Mouse (Mus musculus) frontal cortex, postnatal 10 days (tissue): ENCODE data around the gene RPS10-NUDT3.
"Not testable (repeated sequence)": the region's sequence is repeated elsewhere in the genome, so short reads cannot be mapped to it uniquely, and the experiment has no call there.

Experiments
- DNase-seq, 2 experiments: peaks; one replicate each; pipeline ENCODE4 v3.0.0; 2022; ENCODE audit warnings: low spot score in 2 of 2, mixed read lengths in 1 of 2

RPS10-NUDT3 gene

DNA sequence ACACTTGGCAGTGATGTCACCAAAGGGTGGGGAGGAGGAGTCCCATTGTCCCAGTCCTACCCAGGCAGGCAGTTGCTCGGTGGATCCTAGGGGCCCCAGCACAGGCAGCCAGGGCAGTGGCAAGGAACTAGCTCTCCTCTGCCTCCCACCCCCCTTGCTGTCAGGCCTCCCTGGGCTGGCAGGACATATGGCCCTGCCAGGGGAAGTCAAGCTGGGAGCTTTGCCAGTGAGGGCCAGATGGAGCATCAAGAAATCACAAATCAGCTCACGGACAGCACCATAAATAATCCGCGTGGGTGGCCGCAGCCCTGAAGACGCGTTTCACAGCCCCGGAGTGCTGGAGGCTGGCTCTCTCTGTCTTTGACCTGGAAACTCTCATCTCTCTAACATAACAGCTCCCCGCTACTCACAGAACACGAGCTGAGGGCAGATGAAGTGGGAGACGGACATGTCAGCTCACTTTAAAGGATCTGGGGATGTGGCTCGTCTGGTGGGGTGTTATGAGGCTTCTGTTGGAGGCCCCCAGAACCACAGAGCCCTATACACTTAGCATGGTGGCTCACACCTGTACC lies 7.6 kb upstream of the RPS10-NUDT3 start:
- peak; percentile 75 to 84 for DNase-seq

DNA sequence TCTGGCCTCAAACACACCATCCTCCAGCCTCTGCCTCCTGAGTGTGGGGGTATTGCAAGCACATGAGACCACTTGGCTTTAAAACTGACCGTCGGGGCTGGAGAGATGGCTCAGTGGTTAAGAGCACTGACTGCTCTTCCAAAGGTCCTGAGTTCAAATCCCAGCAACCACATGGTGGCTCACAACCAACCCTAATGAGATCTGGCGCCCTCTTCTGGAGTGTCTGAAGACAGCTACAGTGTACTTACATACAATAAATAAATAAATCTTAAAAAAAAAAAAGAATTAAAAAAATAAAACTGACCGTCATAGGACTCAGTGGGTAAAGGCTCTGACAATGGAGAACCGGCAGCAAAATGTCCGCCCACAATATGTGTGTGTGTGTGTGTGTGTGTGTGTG lies 4.8 kb upstream of the RPS10-NUDT3 start:
- DNase-seq, result not testable (repeated sequence)

DNA sequence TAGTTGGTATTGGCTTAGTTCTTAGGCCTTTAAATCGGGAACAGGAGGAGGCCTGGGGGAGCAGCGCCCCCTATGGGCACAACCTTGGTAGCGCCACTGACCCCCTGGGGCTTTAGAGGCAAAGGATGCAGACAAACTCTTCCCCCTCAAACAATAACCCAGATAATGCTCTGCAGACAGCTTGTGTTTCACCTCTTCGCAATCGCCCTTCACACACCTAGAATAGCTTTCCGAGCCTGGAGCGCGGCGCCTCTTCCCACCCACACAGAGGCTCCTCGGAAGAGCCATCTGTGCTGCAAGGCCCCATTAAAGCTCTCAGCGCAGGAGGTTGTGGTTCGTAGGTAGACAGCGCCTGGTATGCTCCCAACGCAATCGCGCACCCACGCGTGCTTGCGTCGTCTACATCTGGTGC lies 3.9 kb upstream of the RPS10-NUDT3 start:
- peak; percentile 51 to 66 for DNase-seq

DNA sequence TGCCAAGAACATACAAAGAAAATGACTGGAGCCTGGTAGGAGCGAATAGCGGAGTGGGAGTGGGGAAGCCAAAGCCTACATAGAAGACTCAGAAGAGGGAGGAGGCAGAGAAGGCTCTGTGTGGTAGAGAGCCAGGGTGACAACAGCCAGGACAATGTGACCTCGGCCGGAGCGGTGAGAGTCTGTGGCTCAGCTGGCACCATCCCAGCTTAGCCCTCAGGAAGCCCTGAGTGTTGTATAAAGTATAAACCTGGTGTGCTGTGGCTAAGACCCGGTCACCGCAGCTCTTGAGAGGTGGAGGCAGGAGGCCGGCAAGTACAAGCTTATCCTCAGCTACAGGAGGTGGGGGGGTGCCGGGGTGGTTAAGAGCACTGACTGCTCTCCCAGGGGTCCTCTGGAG lies 2.3 kb upstream of the RPS10-NUDT3 start:
- DNase-seq, result no peak

DNA sequence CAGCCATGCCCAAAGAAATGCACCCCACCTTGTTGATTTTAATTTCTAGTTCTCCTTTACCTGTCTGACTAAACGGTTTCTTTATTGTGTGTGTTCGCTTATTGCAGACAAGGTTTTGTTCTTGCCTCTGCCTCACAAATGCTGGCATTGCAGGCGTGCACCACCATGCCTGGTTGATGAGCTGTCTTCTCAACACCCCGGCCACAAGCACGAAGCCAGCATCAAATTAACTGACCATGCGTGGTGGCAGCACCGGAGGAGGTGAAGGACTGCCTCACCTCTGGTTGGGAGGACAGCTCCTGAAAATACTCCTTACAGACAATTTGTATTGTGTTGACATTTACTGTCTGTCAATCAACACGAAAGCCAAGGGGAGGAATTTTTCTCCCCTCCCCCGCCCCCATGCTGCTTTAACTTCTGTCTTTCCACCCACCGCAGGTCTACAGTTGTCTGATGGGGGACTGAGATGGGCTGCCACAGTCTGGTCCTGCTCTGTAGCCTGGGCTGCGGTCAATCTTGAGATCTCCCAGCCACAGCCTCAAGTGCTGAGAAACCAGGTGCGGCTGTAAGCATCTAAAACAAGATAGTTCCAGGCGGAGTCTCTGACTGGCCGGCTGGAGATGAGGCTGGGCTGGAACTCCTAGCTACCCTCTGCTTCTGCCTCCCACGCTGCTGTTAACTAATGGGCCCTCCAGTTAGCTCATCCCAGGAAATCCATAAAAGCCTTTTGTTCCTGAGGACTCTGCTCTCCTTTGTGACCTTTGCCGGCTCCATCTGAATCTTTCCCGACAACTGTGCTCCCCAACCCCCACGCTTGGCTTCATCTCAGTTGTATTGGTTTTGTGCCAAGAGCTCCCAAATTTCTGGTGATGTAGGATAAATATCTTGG lies 1.4 kb upstream of the RPS10-NUDT3 start, which contains the start of gene Rps10:
Rps10 (minus strand) TSS at position 538 of the 889 bp plus-strand sequence.
- no peak for DNase-seq

DNA sequence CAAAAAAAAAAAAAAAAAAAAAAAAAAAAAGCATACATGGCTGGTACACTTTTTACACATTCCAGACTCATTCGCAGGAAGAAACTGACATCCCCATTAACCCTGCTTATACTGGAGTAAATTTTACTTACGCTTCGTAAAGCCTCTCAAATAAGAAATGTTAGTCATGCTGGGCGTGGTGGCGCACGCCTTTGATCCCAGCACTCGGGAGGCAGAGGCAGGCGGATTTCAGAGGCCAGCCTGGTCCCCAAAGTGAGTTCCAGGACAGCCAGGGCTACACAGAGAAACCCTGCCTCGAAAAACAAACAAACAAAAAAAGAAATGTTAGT lies 517 bp upstream of the RPS10-NUDT3 start:
- DNase-seq, result not testable (repeated sequence)

DNA sequence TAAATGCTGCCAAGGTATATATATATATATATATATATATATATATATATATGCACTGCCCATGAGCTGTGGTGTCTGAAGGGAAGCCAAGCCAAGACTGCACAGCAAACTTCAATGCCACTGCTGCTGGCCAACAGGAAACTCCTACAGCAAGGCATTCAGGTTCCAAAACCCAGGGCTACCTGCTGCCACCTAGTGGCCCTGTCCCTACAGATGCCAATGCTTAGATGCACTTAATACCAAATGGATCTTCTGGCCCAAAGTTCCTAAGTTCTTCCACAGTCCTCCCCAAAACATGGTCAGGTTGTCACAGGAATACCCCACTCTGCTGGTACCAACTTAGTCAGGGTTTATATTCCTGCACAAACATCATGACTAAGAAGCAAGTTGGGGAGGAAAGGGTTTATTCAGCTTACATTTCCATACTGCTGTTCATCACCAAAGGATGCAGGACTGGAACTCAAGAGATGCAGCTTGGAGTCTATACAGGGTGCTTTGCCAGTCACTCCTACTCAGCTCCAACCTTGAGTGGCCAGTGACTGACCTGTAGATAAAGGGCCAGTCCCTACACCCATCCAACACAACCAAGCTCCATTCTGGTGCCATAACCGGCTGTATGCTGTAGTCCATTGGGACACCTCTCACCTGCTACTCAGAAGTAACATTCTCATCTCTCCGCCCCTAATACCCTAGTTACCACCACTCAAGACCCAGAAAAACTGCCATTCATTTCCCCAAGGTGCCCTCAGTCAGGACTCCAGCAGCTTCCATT lies 5.6 kb downstream of the RPS10-NUDT3 start:
- DNase-seq, result peak; percentile 58 to 78

DNA sequence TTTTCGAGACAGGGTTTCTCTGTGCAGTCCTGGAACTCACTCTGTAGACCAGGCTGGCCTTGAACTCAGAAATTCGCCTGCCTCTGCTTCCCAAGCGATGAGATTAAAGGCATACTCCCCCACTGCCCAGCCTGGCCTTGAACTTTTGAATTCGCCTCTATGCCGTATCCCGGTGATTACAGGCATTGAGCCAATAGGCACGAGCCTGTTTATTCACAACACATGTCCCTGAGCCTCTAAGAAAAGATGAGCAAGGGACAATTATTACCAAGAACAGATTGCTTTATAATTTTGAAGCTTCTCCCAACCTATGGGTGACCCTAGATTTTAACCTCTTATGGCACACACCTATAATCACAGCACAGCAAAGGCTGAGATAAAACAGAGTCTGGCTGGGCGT lies 6.6 kb downstream of the RPS10-NUDT3 start:
- no peak for DNase-seq

DNA sequence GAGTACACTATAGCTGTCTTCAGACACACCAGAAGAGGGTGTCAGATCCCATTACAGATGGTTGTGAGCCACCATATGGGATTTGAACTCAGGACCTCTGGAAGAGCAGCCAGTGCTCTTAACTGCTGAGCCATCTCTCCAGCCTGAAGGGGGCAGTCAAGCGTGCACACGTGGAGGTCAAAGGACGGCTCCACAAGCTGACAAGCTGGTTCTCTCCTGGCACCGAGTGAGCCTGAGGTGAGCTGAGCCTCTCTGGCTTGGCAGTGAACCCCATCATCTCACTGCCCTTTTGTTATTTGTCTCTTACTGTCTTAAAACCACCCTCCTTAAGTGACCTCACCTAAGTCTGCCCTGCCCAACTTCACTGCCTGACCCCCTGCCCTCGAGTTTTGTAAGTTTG lies 7.6 kb downstream of the RPS10-NUDT3 start:
- no peak for DNase-seq

DNA sequence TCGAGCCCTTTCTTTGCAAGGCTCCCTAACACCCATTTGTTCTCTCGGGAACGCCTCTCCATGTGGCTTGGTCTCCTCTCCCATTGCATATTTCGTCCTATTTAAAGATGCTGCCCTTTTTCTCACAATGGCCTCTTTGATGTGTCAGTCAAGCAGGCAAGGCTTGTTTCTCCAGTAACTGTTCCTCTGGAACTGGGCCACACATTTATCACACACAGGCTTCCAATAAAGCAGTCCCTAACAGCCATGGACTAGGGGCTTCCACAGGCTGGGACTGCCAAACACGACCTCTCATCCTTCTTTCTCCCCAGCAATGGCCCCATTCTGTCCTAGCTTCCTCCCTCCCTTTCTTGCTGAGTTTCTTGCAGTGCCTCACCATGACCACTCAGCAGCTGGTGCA lies 8.3 kb downstream of the RPS10-NUDT3 start:
- DNase-seq, result peak in 1 of 2 experiments; percentile 57

DNA sequence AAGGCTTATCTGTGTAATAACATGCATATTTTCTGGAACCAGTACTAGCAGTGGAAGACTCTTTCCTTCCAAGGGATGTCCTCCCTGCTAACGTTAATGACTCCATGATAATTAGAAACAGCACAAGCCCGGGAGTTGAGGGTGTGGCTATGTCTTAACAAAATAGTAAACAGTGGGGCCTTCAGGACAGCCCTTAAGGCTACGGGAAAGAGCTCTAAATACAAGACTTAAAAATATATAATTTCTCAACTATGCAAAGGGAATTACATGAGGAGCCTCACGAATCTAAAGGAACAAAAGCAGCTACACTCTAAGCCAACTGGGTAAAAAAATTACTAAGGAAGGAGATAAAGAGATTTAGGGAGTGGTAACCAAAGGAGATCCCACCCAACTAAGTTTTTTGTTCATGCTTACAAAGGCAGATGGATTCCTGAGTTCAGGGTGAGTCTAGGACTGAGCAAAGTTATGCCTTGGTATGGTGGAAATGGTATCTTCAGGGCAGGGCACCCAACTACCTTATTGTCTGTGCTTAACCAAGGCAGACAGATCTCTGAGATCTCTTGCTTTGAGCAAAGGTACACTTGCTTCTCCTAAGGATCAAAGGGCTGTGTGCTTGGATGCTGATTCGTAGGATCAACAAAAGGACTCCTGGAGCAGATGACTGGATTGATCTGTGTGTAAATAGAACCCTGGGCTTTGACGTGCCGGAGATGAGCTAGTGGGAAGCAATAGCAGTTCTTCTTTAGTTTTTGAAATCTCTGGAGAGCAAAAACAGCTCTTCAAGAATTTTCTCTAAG lies 9.4 kb downstream of the RPS10-NUDT3 start:
- no peak for DNase-seq

DNA sequence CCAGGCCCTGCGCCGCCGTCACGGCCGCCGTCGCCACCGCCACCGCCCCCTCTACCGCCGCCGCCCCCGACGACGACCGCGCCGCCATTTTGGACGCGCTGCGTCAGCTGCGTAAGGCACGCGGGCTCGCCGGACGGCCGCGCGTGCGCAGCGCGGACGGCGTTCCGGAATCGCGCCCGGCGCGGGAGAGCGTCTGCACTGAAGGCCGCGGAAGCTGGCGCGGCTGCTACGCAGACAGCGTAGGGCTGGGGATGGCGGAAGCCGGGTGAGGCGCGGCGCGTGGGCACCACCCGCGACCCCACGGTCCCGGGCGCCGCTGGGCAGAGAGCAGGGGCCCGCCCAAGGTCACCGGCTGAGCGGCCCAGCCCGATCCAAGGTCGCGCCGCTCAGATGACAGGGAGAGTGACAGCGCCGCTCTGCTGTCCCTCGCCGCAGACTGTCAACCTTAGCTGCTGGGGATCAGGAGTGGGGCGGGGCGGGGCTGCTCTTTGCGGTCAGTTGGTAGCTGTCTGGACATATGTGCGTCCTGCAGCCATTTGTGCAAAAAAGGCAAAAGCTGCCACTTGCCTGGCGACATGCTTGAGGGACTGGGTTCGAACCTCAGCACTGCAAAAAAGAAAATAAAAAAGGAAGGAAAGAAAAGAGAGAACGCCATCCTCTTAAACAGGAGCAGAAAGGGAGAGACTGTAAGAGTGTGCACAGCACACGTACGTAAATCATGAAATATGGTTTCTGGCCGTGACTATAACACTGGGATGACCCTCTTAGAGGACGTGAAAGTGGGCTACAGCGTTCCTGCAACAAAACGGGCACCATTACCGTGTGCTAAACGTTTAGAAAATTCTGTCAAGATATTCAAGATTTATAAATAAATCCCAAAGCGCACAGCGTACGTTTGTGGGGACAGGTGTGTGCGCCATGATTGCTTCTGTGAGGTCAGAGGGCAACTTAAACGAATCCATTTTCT lies 11.4 kb downstream of the RPS10-NUDT3 start, which contains the start of gene Nudt3:
Nudt3 (minus strand) TSS at position 136 of the 967 bp plus-strand sequence.
- peak; percentile 77 to 88 for DNase-seq

DNA sequence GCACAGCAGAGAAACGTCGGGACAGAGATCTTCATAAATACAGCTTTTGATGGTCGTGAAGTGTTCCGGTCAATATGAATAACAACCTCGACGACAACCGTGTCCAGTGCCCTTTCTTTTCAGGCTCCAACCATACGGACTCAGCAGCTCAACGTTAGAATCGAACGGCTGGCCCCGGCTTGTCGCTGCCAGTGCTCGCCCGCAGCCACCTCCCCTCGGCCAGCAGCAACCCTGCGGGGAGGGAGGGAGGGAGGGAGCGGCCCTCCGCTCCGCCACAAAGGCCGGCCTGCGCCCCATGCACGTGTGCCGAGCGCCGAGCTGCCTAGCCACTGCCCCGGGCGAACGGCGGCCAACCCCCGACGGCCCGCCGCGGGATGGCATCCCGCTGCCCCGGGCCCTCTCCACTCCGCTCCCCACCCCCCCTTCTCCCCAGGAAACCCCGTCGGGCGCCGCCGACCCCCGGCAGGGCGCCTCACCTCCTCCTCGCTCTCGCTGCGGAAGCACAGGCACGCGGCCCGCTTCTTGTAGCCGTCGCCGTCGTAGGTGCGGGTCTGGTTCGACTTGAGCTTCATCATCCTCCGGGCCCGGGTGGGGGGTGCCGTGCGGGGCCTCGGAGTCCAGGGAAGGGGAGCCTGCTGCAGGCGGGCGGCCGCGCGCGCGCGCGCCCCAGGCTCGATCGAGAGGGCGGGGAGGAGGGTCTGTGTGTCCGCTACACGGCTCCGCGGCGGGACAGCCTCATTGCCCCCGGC lies 12.2 kb downstream of the RPS10-NUDT3 start:
- no peak for DNase-seq

DNA sequence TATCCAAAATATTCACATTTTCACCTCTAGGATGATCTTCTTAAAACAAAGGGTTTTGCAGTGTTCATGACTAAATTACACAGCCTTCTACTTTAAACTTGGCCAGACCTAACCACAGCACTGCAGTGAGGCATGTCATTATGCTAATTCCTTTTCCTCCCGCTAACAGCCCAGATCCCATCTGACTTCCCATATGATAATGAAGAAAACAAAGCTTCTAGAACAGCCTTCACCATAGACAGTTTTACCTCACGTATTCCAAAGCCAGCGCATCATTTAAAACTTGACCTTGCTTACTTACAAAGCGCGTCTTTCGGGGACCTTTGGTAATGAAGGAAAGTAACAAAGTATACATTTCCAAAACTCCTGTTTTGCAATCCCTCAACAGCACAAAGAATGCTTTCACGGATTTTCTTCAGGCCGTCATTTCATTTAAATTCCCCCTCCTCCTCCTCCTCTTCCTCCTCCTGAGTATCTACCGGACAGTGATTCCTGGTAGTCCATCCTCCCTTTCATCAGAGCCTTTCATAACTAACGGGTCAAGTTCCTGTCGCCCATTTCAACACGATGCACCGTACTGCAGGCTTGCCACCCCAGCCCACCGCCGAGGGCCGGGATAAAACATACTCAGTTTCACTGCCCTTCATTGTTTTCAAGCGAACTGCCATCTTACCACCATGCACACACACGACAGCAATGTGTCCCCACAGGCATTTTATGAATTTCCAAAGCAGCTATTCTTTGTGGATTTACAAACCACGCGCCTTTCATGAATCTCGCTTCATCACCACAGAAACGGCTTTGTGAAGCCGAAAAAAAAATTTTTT lies 13.1 kb downstream of the RPS10-NUDT3 start:
- no peak for DNase-seq

DNA sequence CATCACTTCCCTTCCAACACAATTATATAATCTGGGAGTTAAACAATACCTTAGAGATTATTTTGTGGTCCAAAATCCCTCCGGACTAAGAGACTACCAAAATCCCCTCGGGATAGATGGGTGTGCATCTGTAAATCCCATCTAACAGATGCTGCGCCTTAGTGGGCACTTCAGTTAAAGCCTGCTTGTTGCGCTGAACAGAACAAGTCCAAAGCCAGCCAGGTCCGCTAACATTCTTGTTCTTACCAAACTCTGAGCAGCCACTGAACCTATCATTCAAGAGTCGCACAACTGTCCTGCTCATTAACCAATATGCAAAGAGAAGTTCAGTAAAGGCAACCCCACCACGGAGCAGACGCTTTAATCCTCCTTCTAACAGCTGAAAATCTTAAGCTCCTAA lies 13.9 kb downstream of the RPS10-NUDT3 start:
- no peak for DNase-seq

DNA sequence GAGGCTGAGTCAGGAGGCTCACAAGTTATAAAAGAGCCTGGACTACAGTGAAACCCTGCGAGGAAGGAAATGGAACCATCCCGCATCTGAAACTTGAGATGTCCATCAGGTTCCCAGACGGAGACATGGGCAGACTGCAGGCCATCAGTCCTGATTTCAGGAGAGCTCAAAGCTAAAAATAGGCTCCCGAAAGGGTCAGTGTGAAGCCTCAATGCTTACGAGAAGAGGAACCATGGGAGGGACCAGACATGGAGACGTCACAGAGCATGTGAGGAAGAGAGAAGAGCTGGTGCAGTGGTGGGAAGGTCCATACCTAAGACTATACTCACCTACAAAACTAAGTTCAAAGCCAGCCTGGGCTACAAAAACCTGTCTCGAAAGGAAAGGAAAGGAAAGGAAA lies 19.6 kb downstream of the RPS10-NUDT3 start:
- DNase-seq, result no peak

DNA sequence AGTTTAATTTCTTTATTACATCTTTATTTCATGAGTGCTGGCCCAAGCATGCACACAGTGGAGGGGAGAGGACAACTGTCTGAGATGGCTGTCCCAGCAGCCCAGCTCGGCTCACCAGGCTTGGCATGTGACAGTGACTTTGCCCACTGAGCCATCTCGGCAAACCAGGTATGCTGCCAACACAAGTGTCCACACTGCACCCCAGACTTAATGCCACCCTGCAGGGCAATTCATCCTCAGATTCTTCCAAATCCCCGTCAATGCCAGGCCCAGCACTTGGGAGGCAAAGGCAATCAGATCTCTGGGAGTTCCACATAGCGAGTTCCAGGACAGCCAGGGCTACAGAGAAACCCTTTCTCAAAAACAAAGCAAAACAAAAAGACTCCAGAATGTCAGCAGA lies 22.0 kb downstream of the RPS10-NUDT3 start:
- no peak for DNase-seq

DNA sequence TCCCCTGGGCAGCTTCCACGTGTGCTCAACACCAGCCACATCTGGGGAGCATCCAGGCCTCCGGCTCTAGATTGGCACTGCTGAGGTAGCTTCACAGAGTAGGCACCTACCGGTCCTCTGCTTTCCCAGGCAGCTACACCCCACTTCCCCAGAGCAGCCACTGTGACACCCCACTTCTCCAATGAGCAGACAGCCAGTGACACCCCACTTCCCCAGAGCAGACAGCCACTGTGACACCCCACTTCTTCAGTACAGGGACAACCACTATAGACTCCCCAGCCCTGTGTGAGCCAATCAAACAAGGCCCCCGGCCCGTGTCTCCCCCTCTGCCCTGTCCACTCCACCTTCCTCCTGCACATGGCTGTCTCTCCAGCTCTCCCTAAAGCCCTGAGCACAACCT lies 23.0 kb downstream of the RPS10-NUDT3 start:
- DNase-seq, result no peak

DNA sequence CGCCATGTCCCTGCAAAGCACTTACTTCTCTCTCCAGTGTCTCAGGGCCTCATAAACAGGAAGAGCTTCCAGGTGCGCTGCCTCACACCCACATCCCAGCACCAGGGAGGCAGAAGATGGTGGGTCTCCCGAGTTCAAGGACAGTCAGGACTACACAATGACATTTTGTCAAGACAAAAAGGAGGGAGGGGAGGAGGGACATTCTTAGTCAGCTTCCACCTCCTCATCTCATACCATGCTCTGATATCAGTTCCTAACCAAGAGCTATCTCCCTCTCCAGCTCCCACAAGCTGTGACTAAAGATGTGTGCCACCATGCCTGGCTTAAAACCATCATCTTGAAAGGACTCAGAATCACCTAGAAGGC lies 23.5 kb downstream of the RPS10-NUDT3 start:
- no peak for DNase-seq
